Mouse (Mus musculus): ENCODE measurements around the gene Gm17455.
A peak's percentile ranks its signal among the peaks of the same experiment; 100 is the strongest.

DNA sequence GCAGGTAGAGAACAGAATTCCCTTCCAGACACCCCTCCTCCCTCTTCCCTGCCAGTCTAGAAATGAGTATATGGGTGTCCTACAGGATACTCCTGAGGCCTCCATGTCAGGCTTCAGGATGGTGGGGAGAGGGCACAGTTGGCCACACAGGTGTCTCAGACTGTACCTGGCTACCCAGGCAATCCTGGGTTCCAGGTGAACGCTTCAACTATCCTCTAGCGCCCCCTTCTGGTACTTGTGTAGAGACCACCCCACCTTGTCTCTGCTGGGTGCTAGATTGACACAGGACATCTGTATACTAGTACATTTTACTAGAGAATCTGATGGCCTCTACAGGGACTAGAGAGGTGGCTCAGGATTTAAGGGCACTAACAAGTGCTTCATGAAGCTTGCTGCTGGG is 43.6 kb downstream of the Gm17455 start:
- TF ChIP-seq CTCF (IDR thresholded peaks at IDR 0.05; ENCODE audit: borderline replicate concordance, insufficient read depth, low read depth, low read length) (peak; percentile 6; the same call in 1 of the 2 replicates), POLR2A (IDR thresholded peaks at IDR 0.05; ENCODE audit: borderline replicate concordance, insufficient read depth, low read length) (no peak)
